Mouse (Mus musculus) lung, embryonic 16.5 days (tissue): ENCODE measurements around the gene Rin3. TPM values are rescaled to one million over a fixed set of nuclear protein-coding genes. Genes with fewer than 3 reads are reported as not detected.

Experiments used
- ATAC-seq: fragments of 200-750 bp; cut with Nextera tagmentation; 2 replicates; pipeline ENCODE4 v1.8.0; 2017; ENCODE audit warnings: low read depth, mild to moderate bottlenecking, moderate library complexity
- H3K27ac ChIP-seq: fragments of 300-500 bp; sonication (generic); 2 replicates; pipeline ENCODE4 v1.5.1; 2014; ENCODE audit warnings: mild to moderate bottlenecking, control low read depth, low read length
- H3K27me3 ChIP-seq: fragments of 300-500 bp; sonication (generic); 2 replicates; pipeline ENCODE4 v1.6.1; 2014; ENCODE audit warnings: low read depth, low read length, mixed read lengths; ENCODE audit not compliant: control insufficient read depth, insufficient read depth
- H3K36me3 ChIP-seq: fragments of 300-500 bp; sonication (generic); 2 replicates; pipeline ENCODE4 v1.6.1; 2014; ENCODE audit warnings: low read length; ENCODE audit not compliant: control insufficient read depth, insufficient read depth
- H3K4me1 ChIP-seq: fragments of 300-500 bp; sonication (generic); replicated peaks from 2 replicates; pipeline ENCODE4 v1.6.1; 2014; ENCODE audit warnings: low read length, mixed read lengths; ENCODE audit not compliant: control insufficient read depth, insufficient read depth
- H3K4me2 ChIP-seq: fragments of 300-500 bp; sonication (generic); 2 replicates; pipeline ENCODE4 v1.6.1; 2014; ENCODE audit warnings: low read depth, low read length, control low read depth
- H3K4me3 ChIP-seq: fragments of 300-500 bp; sonication (generic); 2 replicates; pipeline ENCODE4 v1.5.1; 2014; ENCODE audit warnings: mild to moderate bottlenecking, low read length, control low read depth
- H3K9ac ChIP-seq: fragments of 300-500 bp; sonication (generic); 2 replicates; pipeline ENCODE4 v1.6.1; 2014; ENCODE audit warnings: low read length, control low read depth
- H3K9me3 ChIP-seq: fragments of 300-500 bp; sonication (generic); 2 replicates; pipeline ENCODE4 v1.6.1; 2016; ENCODE audit warnings: low read length; ENCODE audit not compliant: control insufficient read depth
- WGBS: fragments of 180-500 bp; shearing (Covaris S2); extraction: QIAGEN DNeasy Blood & Tissue Kit; methylation state at CpG from one replicate; pipeline ENCODE4 v1.1.7; 2014; 5-methylcytosine and 5-hydroxymethylcytosine counted together
- polyA plus RNA-seq: library from polyadenylated mRNA; unstranded; fragments of >200 nt; fragmentation: Nextera tagmentation; extraction: Ambion mirVana; gene quantifications from 2 replicates; pipeline ENCODE4 v1.2.1, GENCODE M21; 2015

Rin3 gene
- polyA plus RNA-seq, 1 experiment from 2014 or later: 16.7 TPM

DNA sequence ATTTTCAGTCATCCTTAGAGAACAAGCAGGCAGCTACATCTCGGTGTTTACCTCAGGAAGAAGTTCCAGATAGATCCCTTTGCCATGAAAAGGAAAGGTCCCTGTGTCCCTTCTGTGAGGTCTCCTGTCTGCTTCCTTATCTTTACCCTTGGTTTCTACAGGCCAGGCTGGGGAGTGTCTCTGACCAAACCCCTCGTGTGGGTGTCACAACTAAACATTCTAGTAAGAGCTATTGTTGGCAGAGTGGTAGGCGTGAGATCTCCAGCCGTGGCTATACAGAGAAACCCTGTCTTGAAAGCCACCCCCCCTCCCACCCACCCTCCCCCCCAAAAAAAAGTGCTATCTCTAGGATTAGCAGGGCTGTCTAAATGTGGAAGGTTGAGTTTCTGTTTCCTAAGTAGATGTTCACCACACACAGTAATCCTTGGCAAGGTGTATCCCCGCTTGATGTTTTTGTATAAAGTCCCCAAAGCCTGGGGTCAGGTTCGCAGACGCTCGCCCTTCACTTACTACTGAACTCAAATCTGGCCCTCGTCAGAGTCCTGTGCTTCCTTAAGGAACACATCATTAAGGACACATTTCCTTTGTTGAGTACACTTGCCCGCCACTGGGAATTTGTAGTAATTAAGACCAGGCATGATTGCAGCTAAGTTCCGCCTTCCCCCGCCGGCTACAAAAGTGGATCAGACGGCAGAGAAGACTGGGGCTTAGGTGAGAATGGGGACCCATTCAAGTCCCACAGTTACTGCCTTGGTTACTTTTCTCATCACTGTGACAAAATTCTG lies 62.4 kb downstream of the Rin3 start:
- Histone ChIP-seq H3K9me3 (no peaks in the 10 kb centered on the region), H3K9ac (no peak overlapping the region), H3K27ac (no peak overlapping the region), H3K4me2 (no peak overlapping the region), H3K4me3 (no peak overlapping the region), H3K36me3 (0 out of 2 replicates have a peak, but pooled peaks cover 4% of the 10 kb centered on the region), H3K27me3 (no peaks in the 10 kb centered on the region), H3K4me1 (peaks cover 5% of the 10 kb centered on the region)
- no peak; the same call in 1 of the 2 replicates for ATAC-seq
- WGBS: 51% methylated on average over 14 of the region's 14 CpGs

DNA sequence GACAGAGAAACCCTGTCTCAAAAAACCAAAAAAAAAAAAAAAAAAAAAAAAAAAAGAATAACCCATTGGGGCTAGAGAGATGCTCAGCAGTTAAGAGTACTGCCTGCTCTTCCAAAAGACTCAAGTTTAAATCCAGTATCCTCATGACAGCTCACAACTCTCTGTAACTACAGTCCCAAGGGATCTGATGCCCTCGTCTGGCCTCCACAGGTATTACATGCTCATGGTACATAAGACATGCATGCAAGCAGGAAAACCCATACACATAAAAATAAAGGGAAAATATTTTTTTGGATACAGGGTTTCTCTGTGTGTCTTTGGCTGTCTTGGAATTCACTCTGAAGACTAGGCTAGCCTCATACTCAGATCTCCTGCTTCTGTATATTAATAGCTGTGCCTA lies 63.7 kb downstream of the Rin3 start:
- H3K4me1 ChIP-seq: peaks cover 5% of the 10 kb centered on the region
- ATAC-seq: no peak
- H3K9ac ChIP-seq: no peak overlapping the region
- H3K9me3 ChIP-seq: no peaks in the 10 kb centered on the region
- no peak overlapping the region for H3K27ac ChIP-seq
- H3K36me3 ChIP-seq: 0 out of 2 replicates have a peak, but pooled peaks cover 4% of the 10 kb centered on the region
- no peak overlapping the region for H3K4me2 ChIP-seq
- no peaks in the 10 kb centered on the region for H3K27me3 ChIP-seq
- 11% methylated on average over 1 of the region's 1 CpGs for WGBS
- H3K4me3 ChIP-seq: no peak overlapping the region

DNA sequence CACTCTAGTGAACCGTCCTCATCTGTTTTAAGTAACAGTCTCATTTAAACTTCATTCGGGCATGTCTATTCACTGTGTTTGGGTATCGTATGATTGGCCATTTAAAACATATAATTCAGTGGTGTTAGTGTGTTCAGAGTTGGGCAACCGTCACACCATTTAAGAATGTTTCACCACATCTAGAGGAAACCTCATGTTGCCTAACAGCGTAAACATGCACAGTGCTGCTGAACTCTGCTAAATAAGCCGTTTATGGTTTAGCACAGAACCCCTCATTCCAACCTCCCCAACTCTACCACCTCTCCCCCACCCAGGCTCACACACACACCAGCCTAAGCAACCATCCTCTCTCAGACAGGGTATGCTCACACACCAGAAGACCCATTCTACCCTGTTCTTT lies 65.6 kb downstream of the Rin3 start:
- WGBS: 88% methylated on average over 6 of the region's 6 CpGs
- no peak overlapping the region for H3K4me3 ChIP-seq
- no peak overlapping the region for H3K9ac ChIP-seq
- peaks cover 5% of the 10 kb centered on the region for H3K4me1 ChIP-seq
- H3K9me3 ChIP-seq: no peaks in the 10 kb centered on the region
- 0 out of 2 replicates have a peak, but pooled peaks cover 4% of the 10 kb centered on the region for H3K36me3 ChIP-seq
- no peak for ATAC-seq
- H3K27me3 ChIP-seq: no peaks in the 10 kb centered on the region
- H3K27ac ChIP-seq: no peak overlapping the region
- H3K4me2 ChIP-seq: no peak overlapping the region

DNA sequence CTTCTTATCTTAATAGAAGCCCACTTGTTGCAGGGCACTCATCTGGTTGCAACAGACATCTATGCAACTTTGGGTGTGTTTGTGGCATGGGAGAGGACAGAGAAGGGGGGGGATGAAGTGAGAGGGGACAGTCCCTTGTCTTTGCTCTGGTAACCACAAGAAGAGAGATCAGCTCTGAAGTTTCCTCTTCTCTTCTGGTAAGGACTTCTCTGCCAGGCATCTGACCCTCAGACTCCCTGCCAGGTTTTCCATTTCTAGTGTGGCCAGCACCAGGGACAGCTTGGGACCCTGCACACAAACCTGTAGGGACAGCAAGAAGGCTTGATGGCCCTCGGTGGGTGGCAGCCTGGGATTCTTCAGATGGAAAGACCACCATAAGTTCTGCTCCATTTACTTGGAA lies 68.1 kb downstream of the Rin3 start:
- Histone ChIP-seq H3K4me2 (no peak overlapping the region), H3K27ac (no peak overlapping the region), H3K4me3 (no peak overlapping the region), H3K36me3 (0 out of 2 replicates have a peak, but pooled peaks cover 1% of the 10 kb centered on the region), H3K4me1 (no peaks in the 10 kb centered on the region), H3K9ac (no peak overlapping the region), H3K9me3 (no peaks in the 10 kb centered on the region), H3K27me3 (no peaks in the 10 kb centered on the region)
- 96% methylated on average over 1 of the region's 1 CpGs for WGBS
- ATAC-seq: no peak

DNA sequence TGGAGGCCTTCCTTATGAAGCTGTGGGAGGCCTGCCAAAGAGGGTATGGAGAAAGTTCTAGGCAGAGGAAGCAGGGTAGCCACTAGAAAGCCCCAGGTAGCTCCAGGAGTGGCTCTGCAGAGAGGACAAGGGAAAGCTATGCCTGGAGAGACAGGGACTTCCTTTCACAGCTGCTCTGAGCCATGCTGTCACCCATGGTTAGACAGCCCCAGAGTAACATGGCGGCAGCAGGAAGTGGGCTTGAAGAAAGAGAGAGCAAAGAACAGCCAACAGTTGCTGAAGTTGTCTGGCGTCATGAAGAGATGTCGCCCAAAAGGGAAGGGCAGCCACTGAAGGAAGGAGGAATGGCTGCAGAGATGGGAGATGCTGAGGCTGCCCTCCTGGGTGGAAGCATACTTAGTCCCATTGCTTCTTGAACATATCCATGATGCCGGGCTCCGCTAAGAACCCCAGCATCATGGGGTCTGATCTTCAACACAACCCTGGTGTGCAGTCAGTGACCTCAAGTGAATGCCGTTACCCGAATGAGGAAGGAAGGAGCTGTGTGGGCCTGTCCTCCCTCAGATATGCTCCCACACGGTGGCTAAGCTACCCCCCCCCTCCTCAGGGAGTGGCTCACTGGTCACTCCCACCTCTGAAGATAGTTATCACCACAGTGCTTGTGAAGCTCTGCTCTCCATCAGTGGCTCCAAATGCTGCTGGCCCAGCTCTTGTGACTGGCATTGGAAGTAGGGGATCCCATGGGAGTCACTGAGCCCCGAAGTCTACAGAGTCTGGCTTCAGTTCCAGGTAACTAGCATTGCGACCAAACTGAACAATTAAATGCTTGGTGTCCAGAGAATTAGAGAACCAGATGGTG lies 71.5 kb downstream of the Rin3 start:
- Histone ChIP-seq H3K4me2 (no peak overlapping the region), H3K36me3 (peaks cover 3% of the 10 kb centered on the region; the same call in 1 of the 2 replicates)
- no peak for ATAC-seq

DNA sequence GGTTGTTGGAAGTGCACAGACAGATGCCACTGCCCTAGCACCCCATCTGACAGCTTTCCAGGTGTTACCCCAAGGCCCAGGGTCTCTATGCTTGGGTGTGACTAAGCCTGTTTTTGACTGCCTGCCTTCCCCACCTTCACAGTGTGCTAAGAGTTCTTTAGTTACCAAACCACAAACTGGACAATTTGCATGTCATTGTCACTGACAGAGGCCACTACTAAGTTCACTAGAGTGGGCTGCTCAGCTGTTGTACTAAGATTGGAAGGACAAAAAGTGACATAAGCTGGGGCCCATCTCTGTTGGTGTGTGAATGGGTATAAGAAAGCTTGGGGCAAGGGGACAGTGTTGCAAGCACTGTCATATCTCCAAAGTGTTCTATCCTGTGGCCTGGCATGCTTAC lies 72.9 kb downstream of the Rin3 start:
- Histone ChIP-seq H3K9ac (no peak overlapping the region), H3K4me3 (no peak overlapping the region), H3K4me1 (no peaks in the 10 kb centered on the region), H3K27ac (no peak overlapping the region), H3K9me3 (no peaks in the 10 kb centered on the region), H3K4me2 (no peak overlapping the region), H3K36me3 (peaks cover 12% of the 10 kb centered on the region), H3K27me3 (no peaks in the 10 kb centered on the region)
- no peak for ATAC-seq

More for the DNA sequence above, 71.5 kb downstream of the Rin3 start:
- H3K4me1 ChIP-seq: no peaks in the 10 kb centered on the region
- no peak overlapping the region for H3K9ac ChIP-seq
- 79% methylated on average over 10 of the region's 10 CpGs for WGBS
- no peaks in the 10 kb centered on the region for H3K27me3 ChIP-seq
- H3K4me3 ChIP-seq: no peak overlapping the region
- no peaks in the 10 kb centered on the region for H3K9me3 ChIP-seq
- no peak overlapping the region for H3K27ac ChIP-seq

DNA sequence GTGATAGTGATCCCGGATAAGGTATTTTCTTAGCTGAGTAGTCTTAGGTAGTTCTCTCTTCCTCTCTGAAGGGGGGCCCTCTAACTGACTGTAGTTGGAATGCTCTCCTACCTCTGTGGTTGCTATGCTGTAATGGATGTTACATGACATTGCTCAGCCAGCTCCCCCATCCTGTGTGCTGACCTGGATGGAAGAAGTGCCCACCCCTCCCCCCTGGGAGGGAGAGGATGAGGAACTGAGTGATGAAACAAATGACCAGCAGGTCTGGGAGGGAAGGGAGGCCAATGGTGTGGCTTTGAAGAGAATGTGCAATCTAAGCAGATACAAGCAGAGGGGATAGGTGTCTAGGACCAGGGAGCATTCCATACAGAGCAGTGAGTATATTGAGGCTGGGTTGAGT lies 73.9 kb downstream of the Rin3 start:
- no peak overlapping the region for H3K27ac ChIP-seq
- no peaks in the 10 kb centered on the region for H3K9me3 ChIP-seq
- H3K4me3 ChIP-seq: no peak overlapping the region
- peaks cover 20% of the 10 kb centered on the region for H3K36me3 ChIP-seq
- H3K9ac ChIP-seq: no peak overlapping the region
- H3K4me2 ChIP-seq: no peak overlapping the region
- no peaks in the 10 kb centered on the region for H3K27me3 ChIP-seq
- no peaks in the 10 kb centered on the region for H3K4me1 ChIP-seq
- ATAC-seq: no peak
- 86% methylated on average over 1 of the region's 1 CpGs for WGBS

DNA sequence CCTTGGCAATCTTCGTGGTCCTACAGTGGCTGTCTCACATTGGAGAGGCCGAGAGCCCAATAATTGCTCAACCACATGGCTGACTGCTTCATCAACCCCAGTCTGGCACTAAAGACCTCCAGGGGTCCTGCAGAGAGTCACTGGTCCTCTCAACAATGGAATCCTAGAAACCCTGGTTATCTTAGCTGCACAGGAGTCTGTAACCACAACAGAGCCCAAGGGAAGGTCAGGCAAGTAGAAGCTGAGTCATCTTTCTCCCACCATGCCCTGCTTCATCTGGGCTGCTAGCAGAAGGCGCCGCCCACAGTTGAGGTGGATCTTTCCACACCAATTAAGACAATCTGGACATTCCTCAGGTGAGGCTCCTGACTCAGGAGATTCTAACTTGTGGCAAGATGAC lies 76.5 kb downstream of the Rin3 start:
- Histone ChIP-seq H3K9ac (no peak overlapping the region), H3K27ac (no peak overlapping the region), H3K36me3 (peaks cover 24% of the 10 kb centered on the region), H3K9me3 (no peaks in the 10 kb centered on the region), H3K4me1 (no peaks in the 10 kb centered on the region), H3K4me2 (no peak overlapping the region), H3K4me3 (no peak overlapping the region), H3K27me3 (no peaks in the 10 kb centered on the region)
- no peak for ATAC-seq
- 96% methylated on average over 4 of the region's 4 CpGs for WGBS
